Mouse (Mus musculus): ENCODE measurements around the gene A630001G21Rik.

A630001G21Rik gene

GRCm38 (mm10) chr1:85751494-85751893 lies 26.9 kb downstream of the A630001G21Rik start:
- no peak for TF ChIP-seq GATA4 (IDR thresholded peaks at IDR 0.05; ENCODE audit: insufficient replicate concordance, low read length)

- no peak for TF ChIP-seq GATA4 (IDR thresholded peaks at IDR 0.05; ENCODE audit: insufficient replicate concordance, low read length)
These were observed 27.8 kb downstream of the A630001G21Rik start for GRCm38 (mm10) chr1:85750650-85751049.

- TF ChIP-seq GATA4 (IDR thresholded peaks at IDR 0.05; ENCODE audit: insufficient replicate concordance, low read length): no peak
These were observed 28.6 kb downstream of the A630001G21Rik start for GRCm38 (mm10) chr1:85749829-85750228.

GRCm38 (mm10) chr1:85746511-85746910 lies 31.9 kb downstream of the A630001G21Rik start:
- TF ChIP-seq GATA4 (IDR thresholded peaks at IDR 0.05; ENCODE audit: insufficient replicate concordance, low read length): no peak

- no peak for TF ChIP-seq GATA4 (IDR thresholded peaks at IDR 0.05; ENCODE audit: insufficient replicate concordance, low read length)
These were observed 33.9 kb downstream of the A630001G21Rik start for GRCm38 (mm10) chr1:85744539-85744938.

GRCm38 (mm10) chr1:85742916-85743505 lies 35.4 kb downstream of the A630001G21Rik start:
- no peak for TF ChIP-seq GATA4 (IDR thresholded peaks at IDR 0.05; ENCODE audit: insufficient replicate concordance, low read length)

GRCm38 (mm10) chr1:85742333-85742732 lies 36.1 kb downstream of the A630001G21Rik start:
- TF ChIP-seq GATA4 (IDR thresholded peaks at IDR 0.05; ENCODE audit: insufficient replicate concordance, low read length): no peak

GRCm38 (mm10) chr1:85740923-85741322 lies 37.5 kb downstream of the A630001G21Rik start:
- no peak for TF ChIP-seq GATA4 (IDR thresholded peaks at IDR 0.05; ENCODE audit: insufficient replicate concordance, low read length)

GRCm38 (mm10) chr1:85739819-85740218 lies 38.6 kb downstream of the A630001G21Rik start:
- no peak for TF ChIP-seq GATA4 (IDR thresholded peaks at IDR 0.05; ENCODE audit: insufficient replicate concordance, low read length)

- no peak for TF ChIP-seq GATA4 (IDR thresholded peaks at IDR 0.05; ENCODE audit: insufficient replicate concordance, low read length)
These were observed 39.4 kb downstream of the A630001G21Rik start for GRCm38 (mm10) chr1:85739000-85739399.

- TF ChIP-seq GATA4 (IDR thresholded peaks at IDR 0.05; ENCODE audit: insufficient replicate concordance, low read length): no peak
These were observed 41.9 kb downstream of the A630001G21Rik start for GRCm38 (mm10) chr1:85736355-85737184.

- TF ChIP-seq GATA4 (IDR thresholded peaks at IDR 0.05; ENCODE audit: insufficient replicate concordance, low read length): no peak
These were observed 42.9 kb downstream of the A630001G21Rik start for GRCm38 (mm10) chr1:85735463-85736123.

- no peak for TF ChIP-seq GATA4 (IDR thresholded peaks at IDR 0.05; ENCODE audit: insufficient replicate concordance, low read length)
These were observed 43.9 kb downstream of the A630001G21Rik start for GRCm38 (mm10) chr1:85734511-85734910.

- TF ChIP-seq GATA4 (IDR thresholded peaks at IDR 0.05; ENCODE audit: insufficient replicate concordance, low read length): no peak
These were observed 45.9 kb downstream of the A630001G21Rik start for GRCm38 (mm10) chr1:85732581-85732980.

GRCm38 (mm10) chr1:85730471-85730870 lies 48.0 kb downstream of the A630001G21Rik start:
- TF ChIP-seq GATA4 (IDR thresholded peaks at IDR 0.05; ENCODE audit: insufficient replicate concordance, low read length): no peak

All from liver, adult (tissue).